Comparison of ENCODE assay signal across 21 mouse cellular contexts in the genomic region with DNA sequence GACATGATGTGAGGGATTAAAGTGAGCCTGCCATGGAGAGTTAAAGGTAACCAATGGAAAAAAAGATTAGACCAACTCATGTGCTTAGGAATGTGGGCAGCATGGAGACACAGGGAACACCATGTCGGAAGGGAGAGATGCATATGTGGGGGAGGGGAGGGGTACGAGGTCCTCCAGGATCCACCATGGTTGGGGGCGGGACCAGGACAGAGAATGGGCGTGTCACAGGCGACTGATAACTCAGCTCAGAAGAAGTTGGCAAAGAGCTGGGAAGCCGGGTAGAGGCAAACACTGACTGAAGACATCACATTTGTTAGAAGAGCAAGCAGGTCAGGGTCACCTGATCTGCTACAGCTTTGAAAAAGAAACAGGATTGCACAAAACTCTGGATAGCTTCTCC. TPM values are rescaled to one million over a fixed set of nuclear protein-coding genes. Genes with fewer than 3 reads are reported as not detected.
DNase-seq lines count a peak whose midpoint lies in the region; ATAC-seq and TF ChIP-seq lines count a peak whose summit lies in the region.
"Had no signal": no experiment of that assay in that cellular context is flagged by ENCODE, and none has a peak within 500 bp of the region (broad histone marks: within the 10 kb centered on the region; RNA-seq: fewer than 3 reads in every experiment).

No protein-coding gene starts in this region.

- WGBS in lung, adult 2 months, result 33% methylated on average over 6 of the region's 6 CpGs

- no peak for ATAC-seq in cerebellum, adult (ENCODE audit: insufficient number of reproducible peaks, low FRiP score, low TSS enrichment)
- ATAC-seq: forebrain, embryonic 13.5 days; intestine, postnatal 0 days had no signal

- TF ChIP-seq CTCF in lung, adult 2 months (IDR thresholded peaks at IDR 0.05; ENCODE audit: insufficient read depth, low read length), result no peak

- no peak overlapping the region for H3K4me3 ChIP-seq in lung, adult 2 months (replicated peaks; ENCODE audit: extremely low read depth, low read depth, low read length)
- H3K4me3 ChIP-seq: embryonic facial prominence, embryonic 13.5 days; forebrain, embryonic 13.5 days; gastrocnemius, adult 2 months; heart, embryonic 12.5 days; hindbrain, embryonic 10.5 days; hindbrain, embryonic 15.5 days had no signal

- H3K4me1 ChIP-seq in lung, adult 2 months (ENCODE audit: control insufficient read depth, insufficient read depth, low read length), result no peaks in the 10 kb centered on the region

- peak; percentile 50 for DNase-seq in cerebellum, adult 9-11 months
- DNase-seq in ovary, adult 18-20 months (ENCODE audit: low spot score), result peak; percentile 41
- no peak for DNase-seq in ovary, postnatal 14 days (ENCODE audit: low spot score)
- DNase-seq in adrenal gland, adult 2 months, result peak; percentile 48
- DNase-seq in adrenal gland, postnatal 25 days, result peak; percentile 31
- DNase-seq in kidney, postnatal 4 days, result no peak
- DNase-seq in lung, adult 2 months, result no peak
- DNase-seq: cerebellum, postnatal 10 days; gastrocnemius, adult 2 months; gastrocnemius, postnatal 25 days; kidney, adult 8-10 months had no signal

- TF ChIP-seq POLR2A in lung, adult 2 months (IDR thresholded peaks at IDR 0.05; ENCODE audit: borderline replicate concordance, extremely low read depth, low read depth, low read length), result no peak

RNA-seq across cellular contexts. Expression of gene Cntn2, which starts 21.9 kb away (rescaled TPM):
- not detected for total RNA-seq in adrenal gland, adult 2 months (2021)
- polyA plus RNA-seq in adrenal gland, adult 2 months (2012; rRNA removed), result 0.07 and 0.22 TPM in 2 replicates
- not detected in 2 replicates for total RNA-seq in adrenal gland, postnatal 25 days (2021)
- polyA plus RNA-seq in lung, adult 2 months (2012; rRNA removed), result 0.07 and 0.11 TPM in 2 replicates
- total RNA-seq: adrenal gland, adult 18-20 months; granulocyte monocyte progenitor cell, adult 5-6 weeks had no signal
- polyA plus RNA-seq: C2C12 had no signal

RNA-seq across cellular contexts. Expression of gene Tmem81, which starts 58.9 kb away (rescaled TPM):
- 1 to 10 TPM; 3.3 to 5.4 TPM for total RNA-seq in adrenal gland, adult 2 months (2021)
- 1.5 and 1.7 TPM in 2 replicates for polyA plus RNA-seq in adrenal gland, adult 2 months (2012; rRNA removed)
- 3.9 and 5.3 TPM in 2 replicates for total RNA-seq in adrenal gland, postnatal 25 days (2021)
- polyA plus RNA-seq in lung, adult 2 months (2012; rRNA removed), result 2.4 and 3.5 TPM in 2 replicates

Comparison
In these comparisons a context has a peak if more than half of its experiments do, and no peak if none do; other contexts are left out.
1. DNase-seq: peak in cerebellum, adult 9-11 months (single experiment), ovary, adult 18-20 months (single experiment), adrenal gland, adult 2 months (single experiment) and adrenal gland, postnatal 25 days (single experiment); none in ovary, postnatal 14 days (single experiment), kidney, postnatal 4 days (0 of 2) and lung, adult 2 months (single experiment).